Mouse (Mus musculus) stomach, postnatal 0 days (tissue): Measurements from ENCODE around the gene Calu.

Source experiments
- CTCF ChIP-seq: IDR thresholded peaks from 2 replicates; pipeline ENCODE4 v1.5.1; 2016; ENCODE audit warnings: antibody characterized with exemption, low read depth, mild to moderate bottlenecking, moderate library complexity
- EP300 ChIP-seq: optimal IDR thresholded peaks from 2 replicates; pipeline ENCODE3; 2016; ENCODE audit warnings: antibody characterized with exemption

DNA sequence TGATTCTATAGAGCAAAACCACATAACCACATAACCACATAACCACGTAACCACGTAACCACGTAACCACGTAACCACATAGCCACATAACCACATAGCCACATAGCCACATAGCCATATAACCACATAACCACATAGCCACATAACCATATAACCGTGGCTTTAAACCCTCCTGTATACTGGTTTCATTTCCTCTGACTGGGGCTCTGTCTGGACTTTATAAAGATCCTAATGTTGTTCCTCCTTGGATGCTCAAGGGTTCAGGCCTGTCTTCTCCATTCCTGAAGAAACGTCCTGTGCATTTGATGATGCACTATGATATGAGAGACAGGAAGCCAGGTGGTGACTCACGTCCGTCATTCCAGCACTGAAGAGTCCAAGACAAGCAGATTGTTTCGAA is 20.9 kb upstream of the Calu start:
- no peak for TF ChIP-seq EP300
- no peak for TF ChIP-seq CTCF
